14 mouse cellular contexts compared by ENCODE assay signal in genomic region chr13:3544925-3545324, GRCm38 (mm10). TPM values are rescaled to one million over a fixed set of nuclear protein-coding genes. Genes with fewer than 3 reads are reported as not detected.
DNase-seq lines count a peak whose midpoint lies in the region; ATAC-seq and TF ChIP-seq lines count a peak whose summit lies in the region.
"Had no signal": no experiment of that assay in that cellular context is flagged by ENCODE, and none has a peak within 500 bp of the region (broad histone marks: within the 10 kb centered on the region; RNA-seq: fewer than 3 reads in every experiment).

No protein-coding gene starts in this region.

- DNase-seq in embryonic facial prominence, embryonic 14.5 days (ENCODE audit: low spot score), result peak; percentile 10
- no peak for DNase-seq in embryonic facial prominence, embryonic 10.5 days (ENCODE audit: low spot score)
- no peak for DNase-seq in liver
- DNase-seq in liver, postnatal 0 days, result no peak
- DNase-seq in gastrocnemius, adult 8-10 months (ENCODE audit: low spot score in 2 of 2), result no peak
- DNase-seq in right cerebral cortex, postnatal 10 days (ENCODE audit: low spot score in 2 of 2), result no peak
- DNase-seq: adrenal gland, adult 2 months; lung, embryonic 14.5 days; right cerebral cortex, postnatal 14 days; thymus, postnatal 25 days had no signal

- 0 out of 2 replicates have a peak, but pooled peaks have one; percentile 8 for TF ChIP-seq CTCF in liver, postnatal 0 days (IDR thresholded peaks at IDR 0.05; ENCODE audit: low read depth)

- no peak overlapping the region for H3K9ac ChIP-seq in embryonic facial prominence, embryonic 14.5 days (ENCODE audit: low read depth, low read length)
- H3K9ac ChIP-seq in liver, embryonic 12.5 days, result no peak overlapping the region
- H3K9ac ChIP-seq in liver, postnatal 0 days (replicated peaks), result no peak overlapping the region
- H3K9ac ChIP-seq in stomach, embryonic 16.5 days (ENCODE audit: low read length), result no peak overlapping the region
- H3K9ac ChIP-seq: lung, embryonic 14.5 days had no signal

- peaks cover 16% of the 10 kb centered on the region for H3K36me3 ChIP-seq in embryonic facial prominence, embryonic 14.5 days (ENCODE audit: control insufficient read depth, insufficient read depth, low read length)
- H3K36me3 ChIP-seq in embryonic facial prominence, embryonic 10.5 days (replicated peaks), result peaks cover 60% of the 10 kb centered on the region
- H3K36me3 ChIP-seq in liver, embryonic 12.5 days, result peaks cover 39% of the 10 kb centered on the region
- peaks cover 9% of the 10 kb centered on the region for H3K36me3 ChIP-seq in liver, postnatal 0 days (replicated peaks; ENCODE audit: insufficient read depth, low read length)
- H3K36me3 ChIP-seq in stomach, embryonic 16.5 days (ENCODE audit: control insufficient read depth, insufficient read depth, low read length), result no peaks in the 10 kb centered on the region

- 80% methylated on average over 5 of the region's 5 CpGs for WGBS in embryonic facial prominence, embryonic 14.5 days
- WGBS in embryonic facial prominence, embryonic 10.5 days, result 88% methylated on average over 5 of the region's 5 CpGs
- WGBS in liver, embryonic 12.5 days (ENCODE audit: insufficient replicate concordance), result 57% methylated on average over 5 of the region's 5 CpGs
- 59% methylated on average over 5 of the region's 5 CpGs for WGBS in liver, postnatal 0 days (ENCODE audit: insufficient replicate concordance)
- 63% methylated on average over 5 of the region's 5 CpGs for WGBS in stomach, embryonic 16.5 days

- peak overlapping the region; percentile 21; the same call in 1 of the 2 replicates for H3K27ac ChIP-seq in embryonic facial prominence, embryonic 14.5 days (replicated peaks; ENCODE audit: low read depth, low read length)
- H3K27ac ChIP-seq in embryonic facial prominence, embryonic 10.5 days (replicated peaks), result no peak overlapping the region
- 0 out of 2 replicates have a peak overlapping the region, but pooled peaks have one; percentile 30 for H3K27ac ChIP-seq in liver, embryonic 12.5 days
- no peak overlapping the region for H3K27ac ChIP-seq in liver, postnatal 0 days (ENCODE audit: low read depth)
- H3K27ac ChIP-seq in stomach, embryonic 16.5 days (ENCODE audit: low read length), result no peak overlapping the region
- H3K27ac ChIP-seq: hindbrain, postnatal 0 days had no signal

- no peaks in the 10 kb centered on the region for H3K27me3 ChIP-seq in embryonic facial prominence, embryonic 14.5 days (replicated peaks; ENCODE audit: control insufficient read depth, insufficient read depth, low read length)
- H3K27me3 ChIP-seq in embryonic facial prominence, embryonic 10.5 days (replicated peaks; ENCODE audit: low read depth, poor library complexity, severe bottlenecking), result no peaks in the 10 kb centered on the region
- H3K27me3 ChIP-seq in liver, embryonic 12.5 days (replicated peaks), result no peaks in the 10 kb centered on the region
- no peaks in the 10 kb centered on the region for H3K27me3 ChIP-seq in liver, postnatal 0 days (ENCODE audit: insufficient read depth, low read length)
- no peaks in the 10 kb centered on the region for H3K27me3 ChIP-seq in stomach, embryonic 16.5 days (ENCODE audit: control insufficient read depth, insufficient read depth, low read length)

- ATAC-seq in embryonic facial prominence, embryonic 14.5 days (ENCODE audit: low read depth), result no peak
- peak; percentile 79 for ATAC-seq in liver, embryonic 12.5 days
- ATAC-seq in liver, postnatal 0 days, result peak; percentile 72
- peak; percentile 37; the same call in 1 of the 2 replicates for ATAC-seq in stomach, embryonic 16.5 days (ENCODE audit: insufficient read depth, low FRiP score)
- ATAC-seq: hindbrain, postnatal 0 days had no signal

- H3K4me2 ChIP-seq in embryonic facial prominence, embryonic 14.5 days (ENCODE audit: low read depth, low read length), result no peak overlapping the region
- H3K4me2 ChIP-seq in liver, embryonic 12.5 days, result no peak overlapping the region
- no peak overlapping the region for H3K4me2 ChIP-seq in liver, postnatal 0 days (ENCODE audit: low read depth, low read length)
- H3K4me2 ChIP-seq in stomach, embryonic 16.5 days (ENCODE audit: low read depth, low read length), result no peak overlapping the region
- H3K4me2 ChIP-seq: lung, embryonic 14.5 days; midbrain, embryonic 11.5 days had no signal

- no peak for TF ChIP-seq EP300 in liver, postnatal 0 days (IDR thresholded peaks at IDR 0.05; ENCODE audit: low read depth)

- no peak overlapping the region for H3K4me3 ChIP-seq in embryonic facial prominence, embryonic 14.5 days (ENCODE audit: low read depth, low read length)
- H3K4me3 ChIP-seq in embryonic facial prominence, embryonic 10.5 days, result no peak overlapping the region
- no peak overlapping the region for H3K4me3 ChIP-seq in liver, embryonic 12.5 days
- no peak overlapping the region for H3K4me3 ChIP-seq in liver, postnatal 0 days (ENCODE audit: low read depth, low read length)
- H3K4me3 ChIP-seq in stomach, embryonic 16.5 days (replicated peaks; ENCODE audit: low read length), result no peak overlapping the region

- H3K4me1 ChIP-seq in embryonic facial prominence, embryonic 14.5 days (ENCODE audit: control insufficient read depth, insufficient read depth, low read length), result peaks cover 26% of the 10 kb centered on the region
- H3K4me1 ChIP-seq in embryonic facial prominence, embryonic 10.5 days, result peaks cover 15% of the 10 kb centered on the region
- peaks cover 42% of the 10 kb centered on the region for H3K4me1 ChIP-seq in liver, embryonic 12.5 days
- H3K4me1 ChIP-seq in liver, postnatal 0 days (ENCODE audit: insufficient read depth), result peaks cover 38% of the 10 kb centered on the region
- H3K4me1 ChIP-seq in stomach, embryonic 16.5 days (ENCODE audit: control insufficient read depth, insufficient read depth, low read length), result peaks cover 23% of the 10 kb centered on the region

- no peaks in the 10 kb centered on the region for H3K9me3 ChIP-seq in embryonic facial prominence, embryonic 14.5 days (ENCODE audit: control insufficient read depth, low read length)
- no peaks in the 10 kb centered on the region for H3K9me3 ChIP-seq in embryonic facial prominence, embryonic 10.5 days
- no peaks in the 10 kb centered on the region for H3K9me3 ChIP-seq in liver, embryonic 12.5 days (replicated peaks)
- H3K9me3 ChIP-seq in liver, postnatal 0 days (ENCODE audit: low read length), result no peaks in the 10 kb centered on the region
- H3K9me3 ChIP-seq in stomach, embryonic 16.5 days (replicated peaks; ENCODE audit: control insufficient read depth, low read length), result no peaks in the 10 kb centered on the region

RNA-seq across cellular contexts. Expression of gene Gdi2, which starts 7.1 kb away (rescaled TPM):
- 434 and 478 TPM in 2 replicates for polyA plus RNA-seq in embryonic facial prominence, embryonic 14.5 days (2014; fragmentation: Nextera tagmentation; extraction: Ambion mirVana)
- 429 and 432 TPM in 2 replicates for polyA plus RNA-seq in embryonic facial prominence, embryonic 10.5 days (2016; fragmentation: Nextera tagmentation; extraction: Ambion mirVana)
- 209 and 220 TPM in 2 replicates for polyA plus RNA-seq in liver, embryonic 12.5 days (2016; fragmentation: Nextera tagmentation; extraction: Ambion mirVana)
- polyA plus RNA-seq in liver, postnatal 0 days (2015; fragmentation: Nextera tagmentation; extraction: Ambion mirVana), result 189 and 191 TPM in 2 replicates
- polyA plus RNA-seq in stomach, embryonic 16.5 days (2015; fragmentation: Nextera tagmentation; extraction: Ambion mirVana), result 399 and 432 TPM in 2 replicates
- 100 to 1,000 TPM; 140 to 152 (median 149) TPM for total RNA-seq in gastrocnemius, adult 8-10 months (2022)

Comparison
In these comparisons a context has a peak if more than half of its experiments do, and no peak if none do; other contexts are left out.
1. H3K27ac ChIP-seq: peak in embryonic facial prominence, embryonic 14.5 days (single experiment) and liver, embryonic 12.5 days (single experiment); none in embryonic facial prominence, embryonic 10.5 days (single experiment), liver, postnatal 0 days (single experiment) and stomach, embryonic 16.5 days (single experiment).